Mouse (Mus musculus): ENCODE data around the gene Nus1.

GRCm38 (mm10) chr10:52460614-52461013 is 43.3 kb downstream of the Nus1 start:
- no peak for TF ChIP-seq POLR2A (IDR thresholded peaks at IDR 0.05; ENCODE audit: extremely low read depth, insufficient read depth, low read length)
- TF ChIP-seq CTCF (IDR thresholded peaks at IDR 0.05; ENCODE audit: extremely low read depth, insufficient read depth, low read length) = no peak
